Mouse (Mus musculus) mesoderm, embryonic 11.5 days (tissue): ENCODE results near the gene Asb17.

Experiments used
- DNase-seq: peaks from one replicate; pipeline ENCODE4 v3.0.0-alpha.2; 2012; ENCODE audit warnings: low read depth, low spot score

Asb17 gene

DNA sequence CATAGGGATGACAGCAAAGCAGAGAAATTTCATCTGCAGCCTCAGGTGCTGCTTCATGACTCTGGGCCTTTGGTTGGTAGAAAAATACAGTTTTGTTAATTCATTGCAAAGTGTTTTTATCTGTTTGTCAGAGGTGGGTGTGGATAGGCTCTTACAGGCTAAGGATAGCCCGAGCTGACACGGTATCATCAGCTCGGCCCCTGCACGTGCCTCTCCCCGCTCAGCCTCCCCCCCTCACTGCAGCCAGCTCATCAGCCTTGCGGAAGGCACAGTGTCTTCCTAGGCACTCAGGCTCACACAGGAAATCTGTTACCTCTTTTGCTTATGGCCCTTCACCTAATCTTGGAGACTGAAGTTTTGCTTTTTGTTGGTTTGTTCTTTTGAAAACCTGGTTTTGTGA, 44.1 kb downstream of the Asb17 start:
- no peak for DNase-seq

DNA sequence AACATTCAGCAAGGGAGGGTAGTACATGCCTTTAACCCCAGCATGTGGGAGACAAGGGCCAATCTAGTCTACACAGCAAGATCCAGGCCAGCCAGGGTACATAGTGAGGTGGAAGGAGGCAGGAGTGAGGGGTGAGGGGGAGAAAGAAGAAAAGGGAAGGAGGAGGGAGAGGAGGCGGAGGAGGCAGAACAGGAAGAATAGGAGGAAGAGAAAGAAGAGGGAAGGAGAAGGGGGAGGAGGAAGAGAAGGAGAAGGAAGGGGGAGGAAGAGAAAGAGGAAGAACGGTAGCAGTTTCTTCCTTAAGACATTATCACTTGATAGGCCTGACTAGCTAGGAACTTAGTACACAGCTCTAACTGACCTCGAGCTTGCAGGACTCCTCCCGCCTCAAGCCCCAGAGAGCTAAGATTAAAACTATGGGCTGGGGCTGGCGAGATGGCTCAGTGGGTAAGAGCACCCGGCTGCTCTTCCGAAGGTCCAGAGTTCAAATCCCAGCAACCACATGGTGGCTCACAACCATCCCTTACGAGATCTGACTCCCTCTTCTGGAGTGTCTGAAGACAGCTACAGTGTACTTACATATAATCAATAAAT, 45.3 kb downstream of the Asb17 start:
- DNase-seq = no peak

DNA sequence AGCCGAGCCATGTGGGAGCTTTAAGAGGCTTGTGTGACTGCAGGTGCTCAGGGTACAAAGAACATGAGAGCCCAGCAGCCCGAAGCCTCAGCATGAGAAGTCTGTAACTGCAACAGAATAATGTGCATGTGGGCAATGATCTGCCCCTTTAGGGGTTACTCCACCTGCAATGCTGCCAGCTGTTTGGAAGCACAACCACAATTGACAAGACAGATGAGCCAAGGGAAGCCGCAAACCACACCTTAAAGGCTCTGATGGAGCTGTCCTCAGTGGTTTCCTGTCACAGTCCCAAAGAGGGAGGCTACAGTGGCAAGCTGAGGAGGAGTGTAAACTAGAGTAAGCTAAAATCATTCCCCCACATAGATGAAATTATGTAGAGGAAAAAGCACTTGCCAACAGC, 51.4 kb downstream of the Asb17 start:
- no peak for DNase-seq

DNA sequence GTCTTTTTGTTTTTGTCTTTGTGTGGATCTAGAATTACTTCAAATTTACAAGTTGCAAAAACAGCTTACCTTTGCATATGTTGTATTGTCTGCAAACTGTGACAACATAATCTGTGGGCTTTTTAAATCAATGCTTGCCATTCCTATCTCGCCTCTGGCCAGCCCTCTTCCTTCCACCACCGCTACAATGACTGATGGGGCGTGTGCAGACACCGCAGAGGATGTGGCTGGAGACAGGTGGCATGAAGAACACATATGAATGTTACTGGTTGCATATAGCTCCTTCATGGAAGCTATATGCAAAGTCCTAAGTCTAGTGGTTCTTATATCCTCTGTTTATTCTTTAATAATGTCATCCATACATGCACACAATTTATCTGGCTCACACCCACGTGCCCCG, 53.2 kb downstream of the Asb17 start:
- no peak for DNase-seq

DNA sequence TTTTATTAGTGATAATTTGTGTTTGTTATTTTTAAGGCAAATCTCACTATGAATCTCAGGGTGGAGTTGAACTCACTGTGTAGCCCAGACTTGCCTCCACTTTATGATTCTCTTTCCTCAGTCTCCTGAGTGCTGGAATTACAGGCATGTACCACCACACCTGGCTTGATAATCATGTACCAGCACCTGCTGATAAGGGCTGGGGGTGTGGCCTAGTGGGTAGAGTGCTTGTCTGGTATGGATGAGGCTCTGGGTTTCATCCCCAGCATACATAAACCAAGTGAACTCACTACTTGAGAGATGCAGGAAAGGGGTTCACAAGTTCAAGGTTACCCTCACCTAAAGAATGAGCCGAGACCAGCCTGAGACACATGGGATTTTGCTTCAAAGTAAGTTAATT, 57.9 kb downstream of the Asb17 start:
- DNase-seq = no peak

DNA sequence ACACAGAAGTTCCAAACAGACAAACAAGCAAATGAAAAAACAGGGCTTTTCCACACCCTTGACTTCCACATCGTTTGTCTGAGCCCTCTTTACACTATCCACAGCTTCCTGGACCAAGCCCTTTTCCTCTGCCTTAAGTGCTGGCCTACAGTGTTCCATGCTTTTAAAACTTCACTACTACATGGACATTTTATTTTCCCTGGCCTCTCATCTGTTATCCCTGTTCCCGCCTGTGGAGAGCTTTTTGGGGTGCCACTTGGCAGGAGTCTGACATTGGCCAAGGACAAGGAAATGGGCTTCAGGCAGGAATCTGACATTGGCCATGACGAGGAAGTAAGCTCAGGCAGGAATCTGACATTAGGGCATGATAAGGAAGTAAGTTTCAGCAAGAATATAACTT, 58.6 kb downstream of the Asb17 start:
- DNase-seq = no peak

DNA sequence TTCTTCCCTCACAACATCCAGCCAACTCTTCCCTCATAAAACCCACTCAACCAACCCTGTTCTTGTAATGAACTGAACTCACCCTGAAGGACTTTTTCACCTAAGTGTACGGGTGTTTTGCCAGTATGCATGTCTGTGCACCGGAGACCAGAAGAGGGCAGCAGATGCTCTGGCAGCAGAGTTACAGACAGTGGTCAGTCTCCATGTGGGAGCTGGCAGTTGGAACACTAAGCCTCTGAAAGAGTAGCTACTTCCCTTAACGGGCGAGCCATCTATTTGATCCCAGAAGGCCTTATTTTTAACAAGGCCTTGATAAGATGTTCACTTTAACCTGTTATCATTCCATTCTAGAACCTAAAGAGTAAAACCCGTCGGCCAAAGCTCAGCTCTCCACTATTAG, 60.6 kb downstream of the Asb17 start:
- DNase-seq = peak; percentile 53
